Comparison of ENCODE assay signal across 25 mouse cellular contexts in the genomic region with DNA sequence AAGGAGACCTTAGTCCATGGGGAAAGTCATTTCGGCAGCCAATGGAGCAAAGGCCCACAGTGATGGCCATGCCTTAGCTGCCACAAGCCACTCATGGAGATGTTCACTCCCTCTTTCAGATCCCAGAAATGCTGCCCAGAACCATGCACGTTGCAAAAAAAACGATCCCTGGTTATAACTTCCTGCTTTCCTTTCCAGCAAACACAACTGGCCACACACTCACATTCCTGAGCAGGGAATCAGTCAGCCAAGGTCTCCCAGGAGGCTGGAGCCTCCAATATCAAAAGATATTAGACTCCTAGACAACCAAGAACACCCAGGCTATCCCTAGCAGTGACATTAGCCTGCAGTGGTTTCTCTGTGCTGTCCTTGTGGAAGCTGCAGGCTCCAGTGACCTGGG. TPM values are rescaled to one million over a fixed set of nuclear protein-coding genes. Genes with fewer than 3 reads are reported as not detected.
DNase-seq lines count a peak whose midpoint lies in the region; ATAC-seq and TF ChIP-seq lines count a peak whose summit lies in the region.
"Had no signal": no experiment of that assay in that cellular context is flagged by ENCODE, and none has a peak within 500 bp of the region (broad histone marks: within the 10 kb centered on the region; RNA-seq: fewer than 3 reads in every experiment).

No protein-coding gene starts in this region.

- peaks cover 65% of the 10 kb centered on the region for H3K36me3 ChIP-seq in limb, embryonic 13.5 days
- H3K36me3 ChIP-seq in limb, embryonic 10.5 days: peaks cover 83% of the 10 kb centered on the region
- peaks cover 7% of the 10 kb centered on the region for H3K36me3 ChIP-seq in C2C12 (ENCODE audit: control insufficient read depth, insufficient read depth)
- peaks cover 6% of the 10 kb centered on the region; the same call in 1 of the 2 replicates for H3K36me3 ChIP-seq in hindbrain, embryonic 12.5 days
- H3K36me3 ChIP-seq: liver, embryonic 15.5 days had no signal

- no peak overlapping the region for H3K4me3 ChIP-seq in gastrocnemius, adult 2 months
- H3K4me3 ChIP-seq in limb, embryonic 13.5 days: no peak overlapping the region
- H3K4me3 ChIP-seq in limb, embryonic 10.5 days: no peak overlapping the region
- no peak overlapping the region for H3K4me3 ChIP-seq in C2C12 (ENCODE audit: insufficient read depth, poor library complexity, severe bottlenecking)
- H3K4me3 ChIP-seq in hindbrain, embryonic 12.5 days: no peak overlapping the region
- H3K4me3 ChIP-seq: embryonic facial prominence, embryonic 12.5 days; erythroblast, embryonic 14.5 days; forebrain, embryonic 13.5 days; heart, embryonic 15.5 days; intestine, embryonic 15.5 days; left cerebral cortex, adult 2 months; liver, embryonic 15.5 days; lung, embryonic 15.5 days had no signal

- H3K9ac ChIP-seq in limb, embryonic 13.5 days: no peak overlapping the region
- no peak overlapping the region for H3K9ac ChIP-seq in hindbrain, embryonic 12.5 days
- H3K9ac ChIP-seq: embryonic facial prominence, embryonic 12.5 days; forebrain, embryonic 13.5 days; heart, embryonic 15.5 days; intestine, embryonic 15.5 days; liver, embryonic 15.5 days; lung, embryonic 15.5 days had no signal

- no peaks in the 10 kb centered on the region for H3K79me3 ChIP-seq in C2C12 (ENCODE audit: low read depth)

- intact Hi-C loops in gastrocnemius, adult 2 months (cut with DNase I): no loop called here

- ATAC-seq in limb, embryonic 13.5 days (ENCODE audit: low FRiP score, low read depth): no peak
- no peak for ATAC-seq in hindbrain, embryonic 12.5 days (ENCODE audit: low FRiP score)
- ATAC-seq: forebrain, embryonic 13.5 days; hindbrain, embryonic 16.5 days; intestine, embryonic 15.5 days had no signal

- peak; percentile 29 for DNase-seq in gastrocnemius, adult 2 months
- DNase-seq in gastrocnemius, postnatal 10 days: no peak
- no peak for DNase-seq in limb, embryonic 10.5 days (ENCODE audit: low spot score)
- DNase-seq in adrenal gland, postnatal 14 days: peak; percentile 58
- DNase-seq in B cell, adult 2 months: no peak
- DNase-seq: cerebellum, adult 18-20 months; cerebellum, postnatal 14 days; gastrocnemius, postnatal 14 days; liver; right cerebral cortex, postnatal 14 days; spleen, adult 18-20 months had no signal

- H3K4me2 ChIP-seq in limb, embryonic 13.5 days (replicated peaks): no peak overlapping the region
- no peak overlapping the region for H3K4me2 ChIP-seq in hindbrain, embryonic 12.5 days (replicated peaks)
- H3K4me2 ChIP-seq: embryonic facial prominence, embryonic 12.5 days; forebrain, embryonic 13.5 days; heart, embryonic 15.5 days; intestine, embryonic 15.5 days; liver, embryonic 15.5 days; lung, embryonic 15.5 days had no signal

- H3ac ChIP-seq in C2C12 (ENCODE audit: control insufficient read depth, insufficient read length, low read depth): no peak overlapping the region

- no peaks in the 10 kb centered on the region for H3K79me2 ChIP-seq in C2C12 (ENCODE audit: control insufficient read depth, insufficient read depth)

- no peak for TF ChIP-seq CTCF in gastrocnemius, adult 2 months (IDR thresholded peaks at IDR 0.05)
- no peak for TF ChIP-seq CTCF in C2C12 (IDR thresholded peaks at IDR 0.05; ENCODE audit: control insufficient read depth, insufficient read depth, insufficient read length)

- H3K27ac ChIP-seq in gastrocnemius, adult 2 months: peak overlapping the region; percentile 20; the same call in 1 of the 2 replicates
- H3K27ac ChIP-seq in limb, embryonic 13.5 days: 0 out of 2 replicates have a peak overlapping the region, but pooled peaks have one; percentile 24
- no peak overlapping the region for H3K27ac ChIP-seq in limb, embryonic 10.5 days
- no peak overlapping the region for H3K27ac ChIP-seq in hindbrain, embryonic 12.5 days
- H3K27ac ChIP-seq: embryonic facial prominence, embryonic 12.5 days; forebrain, embryonic 13.5 days; heart, embryonic 15.5 days; intestine, embryonic 15.5 days; left cerebral cortex, adult 2 months; liver, embryonic 15.5 days; lung, embryonic 15.5 days; macrophage had no signal

- H3K4me1 ChIP-seq in limb, embryonic 13.5 days: peaks cover 34% of the 10 kb centered on the region
- H3K4me1 ChIP-seq in limb, embryonic 10.5 days: peaks cover 27% of the 10 kb centered on the region
- H3K4me1 ChIP-seq in hindbrain, embryonic 12.5 days: peaks cover 5% of the 10 kb centered on the region
- H3K4me1 ChIP-seq: liver, embryonic 15.5 days had no signal

- no peaks in the 10 kb centered on the region for H3K9me3 ChIP-seq in limb, embryonic 13.5 days
- no peaks in the 10 kb centered on the region for H3K9me3 ChIP-seq in limb, embryonic 10.5 days (replicated peaks)
- no peaks in the 10 kb centered on the region for H3K9me3 ChIP-seq in hindbrain, embryonic 12.5 days (replicated peaks)
- H3K9me3 ChIP-seq: embryonic facial prominence, embryonic 12.5 days; forebrain, embryonic 13.5 days; heart, embryonic 15.5 days; intestine, embryonic 15.5 days; liver, embryonic 15.5 days; lung, embryonic 15.5 days had no signal

- 63% methylated on average over 3 of the region's 3 CpGs for WGBS in limb, embryonic 13.5 days
- WGBS in limb, embryonic 10.5 days: 86% methylated on average over 3 of the region's 3 CpGs
- 75% methylated on average over 3 of the region's 3 CpGs for WGBS in hindbrain, embryonic 12.5 days

- no peaks in the 10 kb centered on the region for H3K27me3 ChIP-seq in limb, embryonic 13.5 days
- no peaks in the 10 kb centered on the region for H3K27me3 ChIP-seq in limb, embryonic 10.5 days (ENCODE audit: low read depth, poor library complexity, severe bottlenecking)
- H3K27me3 ChIP-seq in C2C12 (ENCODE audit: control insufficient read depth, insufficient read depth, insufficient read length): no peaks in the 10 kb centered on the region
- H3K27me3 ChIP-seq in hindbrain, embryonic 12.5 days: no peaks in the 10 kb centered on the region
- H3K27me3 ChIP-seq: embryonic facial prominence, embryonic 12.5 days; forebrain, embryonic 13.5 days; heart, embryonic 15.5 days; intestine, embryonic 15.5 days; liver, embryonic 15.5 days; lung, embryonic 15.5 days had no signal

TF ChIP-seq in C2C12, 6 proteins besides CTCF, POLR2A, EP300 and RAD21:
- TF ChIP-seq FOSL1 (IDR thresholded peaks at IDR 0.05; ENCODE audit: insufficient read depth, low read length, poor library complexity, severe bottlenecking) (peak; percentile 21), CEBPB (IDR thresholded peaks at IDR 0.05; ENCODE audit: low read depth) (no peak)

RNA-seq across cellular contexts. Expression of gene Ptgfrn, which starts 34.2 kb away (rescaled TPM):
- 10 to 100 TPM in 1 of 2 experiments, 1 to 10 TPM in 1; 6.9 to 13.8 TPM for total RNA-seq in gastrocnemius, adult 2 months (2021)
- total RNA-seq in gastrocnemius, postnatal 10 days (2021): 10 to 100 TPM; 49.3 to 59.3 TPM
- polyA plus RNA-seq in limb, embryonic 13.5 days (2015; fragmentation: Nextera tagmentation; extraction: Ambion mirVana): 6.6 and 6.7 TPM in 2 replicates
- polyA plus RNA-seq in limb, embryonic 10.5 days (2016; fragmentation: Nextera tagmentation; extraction: Ambion mirVana): 3.4 and 4.0 TPM in 2 replicates
- 42.8 TPM for polyA plus RNA-seq in C2C12 (2012; fragmentation: generic; extraction: Trizol)
- total RNA-seq in adrenal gland, postnatal 14 days (2021): 32.1 and 33.3 TPM in 2 replicates
- polyA plus RNA-seq in hindbrain, embryonic 12.5 days (2016; fragmentation: Nextera tagmentation; extraction: Ambion mirVana): 3.2 and 3.6 TPM in 2 replicates
- polyA plus RNA-seq: erythroblast, embryonic 14.5 days had no signal

RNA-seq across cellular contexts. Expression of gene Cd101, which starts 46.5 kb away (rescaled TPM):
- under 1 TPM; 0.06 to 0.13 TPM for total RNA-seq in gastrocnemius, adult 2 months (2021)
- total RNA-seq in gastrocnemius, postnatal 10 days (2021): 1 to 10 TPM in 1 of 2 experiments, under 1 TPM in 1; 0.75 to 1.0 TPM
- 0.11 TPM in 1 of 2 replicates, not detected in the other for polyA plus RNA-seq in limb, embryonic 13.5 days (2015; fragmentation: Nextera tagmentation; extraction: Ambion mirVana)
- 0.04 TPM in 1 of 2 replicates, not detected in the other for polyA plus RNA-seq in limb, embryonic 10.5 days (2016; fragmentation: Nextera tagmentation; extraction: Ambion mirVana)
- polyA plus RNA-seq in C2C12 (2012; fragmentation: generic; extraction: Trizol): 0.01 TPM
- total RNA-seq in adrenal gland, postnatal 14 days (2021): 0.15 and 0.30 TPM in 2 replicates
- not detected in 2 replicates for polyA plus RNA-seq in hindbrain, embryonic 12.5 days (2016; fragmentation: Nextera tagmentation; extraction: Ambion mirVana)
- polyA plus RNA-seq: erythroblast, embryonic 14.5 days; kidney, embryonic 14.5 days had no signal

Comparison
In these comparisons a context has a peak if more than half of its experiments do, and no peak if none do; other contexts are left out.
1. DNase-seq: peak in gastrocnemius, adult 2 months (single experiment) and adrenal gland, postnatal 14 days (single experiment); none in gastrocnemius, postnatal 10 days (single experiment), limb, embryonic 10.5 days (single experiment) and B cell, adult 2 months (0 of 2).
2. H3K27ac ChIP-seq: peak in gastrocnemius, adult 2 months (single experiment) and limb, embryonic 13.5 days (single experiment); none in limb, embryonic 10.5 days (single experiment) and hindbrain, embryonic 12.5 days (single experiment).